Mouse (Mus musculus) C2C12 (cell line): ENCODE data around the gene Bcl6. TPM values are rescaled to one million over a fixed set of nuclear protein-coding genes. Genes with fewer than 3 reads are reported as not detected.

Source experiments
- H3K27me3 ChIP-seq: one replicate; pipeline ENCODE4 v1.6.1; 2011; ENCODE audit not compliant: control insufficient read depth, insufficient read depth, insufficient read length
- H3K36me3 ChIP-seq: one replicate; pipeline ENCODE4 v1.6.1; 2011; ENCODE audit not compliant: control insufficient read depth, insufficient read depth
- H3K4me3 ChIP-seq: one replicate; pipeline ENCODE4 v1.5.1; 2011; ENCODE audit warnings: mild to moderate bottlenecking, control low read depth; ENCODE audit not compliant: poor library complexity, insufficient read depth, severe bottlenecking
- H3K79me2 ChIP-seq: one replicate; pipeline ENCODE4 v1.6.1; 2011; ENCODE audit not compliant: control insufficient read depth, insufficient read depth
- H3K79me3 ChIP-seq: one replicate; pipeline ENCODE4 v1.6.1; 2011; ENCODE audit warnings: low read depth, control low read depth
- H3ac ChIP-seq: one replicate; pipeline ENCODE3; 2011; ENCODE audit warnings: low read depth; ENCODE audit not compliant: control insufficient read depth, insufficient read length
- CEBPB ChIP-seq: IDR thresholded peaks from one replicate; pipeline ENCODE4 v1.6.1; 2011; ENCODE audit warnings: low read depth, mild to moderate bottlenecking, control low read depth, moderate library complexity
- CTCF ChIP-seq: IDR thresholded peaks from one replicate; pipeline ENCODE4 v1.5.1; 2011; ENCODE audit not compliant: control insufficient read depth, insufficient read depth, insufficient read length
- FOSL1 ChIP-seq: IDR thresholded peaks from one replicate; pipeline ENCODE4 v1.8.0; 2011; ENCODE audit warnings: mild to moderate bottlenecking, low read length; ENCODE audit not compliant: poor library complexity, insufficient read depth, severe bottlenecking
- MAX ChIP-seq: IDR thresholded peaks from one replicate; pipeline ENCODE4 v1.6.1; 2011; ENCODE audit warnings: mild to moderate bottlenecking, control low read depth
- MYOD1 ChIP-seq: IDR thresholded peaks from one replicate; pipeline ENCODE4 v1.6.1; 2011; ENCODE audit warnings: low read depth; ENCODE audit not compliant: control insufficient read depth, insufficient read length
- MYOG ChIP-seq: IDR thresholded peaks from one replicate; pipeline ENCODE4 v1.6.1; 2011; ENCODE audit not compliant: control insufficient read depth, insufficient read length; ENCODE audit errors: extremely low read depth
- USF1 ChIP-seq: IDR thresholded peaks from one replicate; pipeline ENCODE4 v1.6.1; 2011; ENCODE audit warnings: low read depth, mild to moderate bottlenecking, control low read depth, moderate library complexity
- polyA plus RNA-seq: library from polyadenylated mRNA; unstranded; fragments of >200 nt; fragmentation: generic; extraction: Trizol; gene quantifications from one replicate; pipeline ENCODE4 v1.2.1, GENCODE M21; 2012; ENCODE audit warnings: missing spikeins

The Bcl6 gene
- polyA plus RNA-seq, 1 experiment, result 6.2 TPM

DNA sequence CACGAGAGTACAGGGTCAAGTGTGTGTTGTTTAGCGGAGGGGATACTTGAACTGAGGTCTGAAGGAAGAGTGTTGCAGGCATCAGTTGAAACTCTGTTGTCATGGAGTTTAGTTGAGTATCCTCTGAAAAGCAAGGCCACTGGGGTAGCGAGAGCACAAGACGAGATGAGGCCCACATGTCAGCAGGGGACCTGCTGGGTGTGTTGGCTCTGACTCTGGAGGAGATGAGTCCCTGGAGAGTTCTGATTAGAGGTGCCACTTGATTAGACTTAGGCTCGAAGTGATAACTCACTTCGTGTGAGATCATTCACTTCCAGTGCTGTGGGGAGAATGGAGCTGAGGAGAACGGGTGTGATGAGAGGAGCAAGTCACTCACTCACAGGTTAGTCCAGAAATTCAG, 36.8 kb upstream of the Bcl6 start:
- Histone ChIP-seq H3K79me3 (no peaks in the 10 kb centered on the region), H3ac (no peak overlapping the region)

DNA sequence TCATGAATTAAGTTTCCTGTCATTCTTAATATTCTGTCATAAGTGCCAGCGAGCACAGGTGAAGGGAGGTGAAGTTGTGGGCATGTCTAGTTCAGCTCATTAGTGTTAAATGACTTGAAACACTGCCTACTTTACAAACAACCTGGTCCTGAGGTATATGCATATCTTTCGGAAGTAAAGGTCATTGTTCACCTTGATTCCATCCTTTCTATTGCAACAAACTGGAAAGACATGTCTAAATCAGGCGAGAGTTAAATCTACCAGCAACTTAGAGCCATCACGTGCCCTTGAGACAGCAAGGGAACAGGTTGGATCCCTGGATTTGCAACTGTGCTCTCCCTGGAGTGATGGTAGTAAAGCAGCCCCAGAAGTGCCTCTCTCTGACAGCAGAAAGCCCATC, 34.0 kb upstream of the Bcl6 start:
- Histone ChIP-seq H3K79me3 (no peaks in the 10 kb centered on the region), H3K4me3 (no peak overlapping the region), H3K79me2 (no peaks in the 10 kb centered on the region), H3K27me3 (no peaks in the 10 kb centered on the region), H3ac (no peak overlapping the region), H3K36me3 (no peaks in the 10 kb centered on the region)
- TF ChIP-seq FOSL1 (no peak), CEBPB (no peak), MYOD1 (no peak), MYOG (no peak), USF1 (no peak), MAX (no peak), CTCF (no peak)

More for the DNA sequence above, 36.8 kb upstream of the Bcl6 start:
- no peaks in the 10 kb centered on the region for H3K79me2 ChIP-seq
- TF ChIP-seq MYOD1 (no peak), MYOG (no peak), MAX (no peak), CTCF (no peak), FOSL1 (no peak)
- H3K27me3 ChIP-seq, result no peaks in the 10 kb centered on the region
- H3K36me3 ChIP-seq, result no peaks in the 10 kb centered on the region
- no peak overlapping the region for H3K4me3 ChIP-seq

DNA sequence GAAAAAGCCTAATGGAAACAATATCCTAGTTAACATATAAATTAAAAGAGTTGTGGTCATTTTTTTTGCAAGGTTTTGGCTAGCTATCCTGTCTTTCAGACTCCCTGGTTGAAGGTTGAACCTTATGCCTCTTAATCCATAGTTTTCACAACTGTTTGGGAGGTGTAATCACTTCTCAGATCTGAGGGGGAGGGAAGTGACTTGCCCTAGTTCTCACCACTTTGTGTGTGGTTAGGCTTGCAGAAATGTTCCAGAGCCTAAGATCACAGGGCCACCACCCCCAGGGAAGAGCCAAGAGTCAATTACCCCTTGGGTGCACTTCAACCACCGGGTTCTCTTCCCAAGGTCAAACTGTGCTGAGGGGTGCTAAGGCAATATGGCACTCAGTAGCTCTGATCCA, 33.1 kb upstream of the Bcl6 start:
- no peak for TF ChIP-seq FOSL1
- TF ChIP-seq MYOG, result no peak
- no peak for TF ChIP-seq MYOD1
- no peak for TF ChIP-seq MAX
- TF ChIP-seq USF1, result no peak
- no peak for TF ChIP-seq CTCF
- TF ChIP-seq CEBPB, result no peak
- Histone ChIP-seq H3K79me2 (no peaks in the 10 kb centered on the region), H3ac (no peak overlapping the region), H3K4me3 (no peak overlapping the region), H3K79me3 (no peaks in the 10 kb centered on the region), H3K27me3 (no peaks in the 10 kb centered on the region), H3K36me3 (no peaks in the 10 kb centered on the region)

DNA sequence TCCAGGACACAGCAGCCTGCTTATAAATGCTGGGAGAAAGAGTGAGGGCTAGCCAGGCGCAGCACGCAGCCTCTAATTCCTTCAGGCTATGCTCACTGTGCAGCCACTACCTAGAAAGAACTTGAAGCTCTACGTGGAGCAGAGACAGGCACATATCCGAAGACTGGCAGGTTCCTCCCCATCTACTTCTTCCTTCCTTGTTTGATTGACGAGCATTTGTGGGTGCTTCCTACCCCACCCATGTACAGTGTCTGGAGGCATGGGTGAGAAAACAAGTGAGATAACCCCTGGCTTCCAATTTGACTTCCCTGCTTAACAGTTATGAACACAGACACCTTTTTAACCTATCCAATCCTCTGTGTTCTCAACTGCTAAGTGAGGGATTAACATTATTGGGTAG, 28.1 kb upstream of the Bcl6 start:
- no peaks in the 10 kb centered on the region for H3K27me3 ChIP-seq
- no peaks in the 10 kb centered on the region for H3K36me3 ChIP-seq
- H3K4me3 ChIP-seq, result no peak overlapping the region
- no peak for TF ChIP-seq CTCF
- no peaks in the 10 kb centered on the region for H3K79me3 ChIP-seq
- H3K79me2 ChIP-seq, result no peaks in the 10 kb centered on the region
- H3ac ChIP-seq, result no peak overlapping the region

DNA sequence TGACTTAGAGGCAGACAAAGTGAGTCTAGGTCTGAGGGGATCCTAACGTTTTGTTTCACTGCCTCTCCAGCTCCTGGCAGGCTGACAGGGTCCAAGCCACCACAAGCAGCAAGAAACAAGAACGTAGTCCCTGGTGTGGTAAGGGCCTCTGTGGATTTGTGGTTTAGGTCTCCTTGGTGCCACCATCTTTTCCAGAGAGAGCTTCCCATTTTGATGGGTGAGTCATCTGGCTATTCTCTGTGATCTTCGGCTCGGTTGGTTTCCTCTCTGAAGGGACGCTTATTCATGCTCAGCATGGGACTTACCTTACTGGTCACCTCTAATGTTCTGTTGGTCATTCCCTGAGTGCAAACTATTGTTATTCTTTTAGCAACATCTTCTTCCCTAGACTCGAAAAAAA, 27.6 kb upstream of the Bcl6 start:
- no peaks in the 10 kb centered on the region for H3K79me2 ChIP-seq
- no peaks in the 10 kb centered on the region for H3K27me3 ChIP-seq
- H3K4me3 ChIP-seq, result no peak overlapping the region
- H3ac ChIP-seq, result no peak overlapping the region
- TF ChIP-seq CTCF (no peak), CEBPB (no peak), MYOG (no peak), FOSL1 (peak; percentile 57)
- H3K79me3 ChIP-seq, result no peaks in the 10 kb centered on the region
- H3K36me3 ChIP-seq, result no peaks in the 10 kb centered on the region

DNA sequence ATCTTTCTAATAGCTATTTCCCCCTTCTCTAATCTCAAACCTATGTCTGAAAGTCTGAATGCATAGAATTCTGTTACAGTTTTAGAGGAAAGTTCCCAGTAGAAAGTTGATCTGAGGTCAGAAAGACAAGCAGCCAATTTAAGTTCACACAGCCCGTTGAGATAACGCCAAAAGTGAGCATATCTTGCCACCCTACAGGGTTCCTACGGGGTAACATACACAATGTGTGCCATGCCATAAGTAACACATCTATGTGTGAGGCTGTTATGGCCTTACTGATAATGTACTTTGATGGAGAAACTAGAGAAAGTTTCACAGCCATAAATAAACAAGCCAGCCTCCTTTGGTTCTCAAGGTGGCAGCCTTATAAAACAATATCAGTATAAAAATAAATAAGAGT, 25.7 kb upstream of the Bcl6 start:
- no peaks in the 10 kb centered on the region for H3K36me3 ChIP-seq
- no peaks in the 10 kb centered on the region for H3K79me3 ChIP-seq
- TF ChIP-seq MYOG, result no peak
- no peak for TF ChIP-seq USF1
- TF ChIP-seq CTCF, result no peak
- TF ChIP-seq CEBPB, result no peak
- TF ChIP-seq MAX, result no peak
- no peak for TF ChIP-seq MYOD1
- TF ChIP-seq FOSL1, result no peak
- H3K4me3 ChIP-seq, result no peak overlapping the region
- no peaks in the 10 kb centered on the region for H3K27me3 ChIP-seq
- H3ac ChIP-seq, result no peak overlapping the region
- H3K79me2 ChIP-seq, result no peaks in the 10 kb centered on the region

DNA sequence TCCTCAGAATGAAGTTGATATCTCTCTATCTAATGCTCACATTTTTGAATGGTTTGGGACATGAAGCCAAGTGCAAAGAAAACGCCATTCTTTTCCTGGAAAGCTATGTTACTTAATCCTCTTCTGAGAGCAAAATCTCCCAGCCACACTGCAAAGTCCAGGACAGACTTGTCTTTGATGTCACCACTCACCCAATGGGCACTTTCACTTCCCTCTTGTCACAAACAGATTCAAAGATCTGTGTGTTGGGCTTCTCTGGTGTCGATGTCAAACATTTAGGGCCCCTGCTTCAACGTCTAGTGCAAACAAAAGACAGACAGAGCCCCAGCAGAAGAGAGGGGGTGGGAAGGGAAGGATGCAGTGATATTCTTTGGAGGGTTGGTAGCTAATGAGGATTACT, 23.4 kb upstream of the Bcl6 start:
- Histone ChIP-seq H3K4me3 (no peak overlapping the region), H3K79me2 (no peaks in the 10 kb centered on the region), H3K27me3 (no peaks in the 10 kb centered on the region), H3K36me3 (no peaks in the 10 kb centered on the region), H3ac (no peak overlapping the region), H3K79me3 (no peaks in the 10 kb centered on the region)
- TF ChIP-seq CEBPB (no peak), FOSL1 (no peak), CTCF (no peak), MYOD1 (no peak), MAX (no peak), USF1 (no peak), MYOG (no peak)
